Comparison of ENCODE assay signal across 8 mouse cellular contexts in genomic region chr10:77623639-77624400, GRCm38 (mm10). TPM values are rescaled to one million over a fixed set of nuclear protein-coding genes. Genes with fewer than 3 reads are reported as not detected.
DNase-seq lines count a peak whose midpoint lies in the region; ATAC-seq and TF ChIP-seq lines count a peak whose summit lies in the region.

No protein-coding gene starts in this region.

- no peak for TF ChIP-seq CTCF in lung, embryonic 14.5 days (IDR thresholded peaks at IDR 0.05; ENCODE audit: low read depth)
- no peak for TF ChIP-seq CTCF in embryonic fibroblast, embryonic 13.5 days (IDR thresholded peaks at IDR 0.05; ENCODE audit: borderline replicate concordance, insufficient read depth, low read length)
- no peak for TF ChIP-seq CTCF in small intestine, adult 2 months (IDR thresholded peaks at IDR 0.05; ENCODE audit: extremely low read depth, insufficient read length, insufficient replicate concordance, low read depth, low read length)

- peaks cover 8% of the 10 kb centered on the region; the same call in 1 of the 2 replicates for H3K4me1 ChIP-seq in lung, embryonic 14.5 days (ENCODE audit: insufficient read depth)
- peaks cover 24% of the 10 kb centered on the region for H3K4me1 ChIP-seq in embryonic fibroblast, embryonic 13.5 days (ENCODE audit: control insufficient read depth, insufficient read depth, low read length)
- H3K4me1 ChIP-seq in limb, embryonic 11.5 days (ENCODE audit: control insufficient read depth, insufficient read depth, low read length): no peaks in the 10 kb centered on the region; the same call in 1 of the 2 replicates
- peaks cover 17% of the 10 kb centered on the region; the same call in 1 of the 2 replicates for H3K4me1 ChIP-seq in small intestine, adult 2 months (ENCODE audit: control insufficient read depth, insufficient read depth, insufficient read length, low read length)

- ATAC-seq in lung, embryonic 14.5 days (ENCODE audit: insufficient read depth): no peak
- ATAC-seq in limb, embryonic 11.5 days (ENCODE audit: insufficient number of reproducible peaks, low FRiP score, low TSS enrichment, low read depth): no peak

- H3K4me2 ChIP-seq in lung, embryonic 14.5 days: peak overlapping the region; percentile 91
- peak overlapping the region; percentile 57; the same call in 1 of the 2 replicates for H3K4me2 ChIP-seq in limb, embryonic 11.5 days (ENCODE audit: low read depth, severe bottlenecking)

- intact Hi-C loops in gastrocnemius, postnatal 36 days (cut with DNase I): loop anchor here (2.0 kb wide), 1 partner anchor 39 kb away; no protein-coding TSS in a partner anchor

- H3K9ac ChIP-seq in lung, embryonic 14.5 days: 0 out of 2 replicates have a peak overlapping the region, but pooled peaks have one; percentile 97
- no peak overlapping the region for H3K9ac ChIP-seq in limb, embryonic 11.5 days (ENCODE audit: low read length)

- no peak for DNase-seq in lung, embryonic 14.5 days
- no peak for DNase-seq in lung, postnatal 36 days
- DNase-seq in limb, embryonic 11.5 days (ENCODE audit: low spot score): no peak
- no peak for DNase-seq in left cerebral cortex, adult 11 months (ENCODE audit: low spot score)
- DNase-seq in frontal cortex, postnatal 36 days (ENCODE audit: low spot score in 2 of 2): no peak
- DNase-seq in gastrocnemius, postnatal 36 days: no peak

- H3K27me3 ChIP-seq in lung, embryonic 14.5 days (ENCODE audit: insufficient read depth, low read length): no peaks in the 10 kb centered on the region
- H3K27me3 ChIP-seq in limb, embryonic 11.5 days (ENCODE audit: control insufficient read depth, insufficient read depth, low read length): no peaks in the 10 kb centered on the region
- no peaks in the 10 kb centered on the region for H3K27me3 ChIP-seq in small intestine, adult 2 months (ENCODE audit: control insufficient read depth, insufficient read depth, low read length)

- H3K9me3 ChIP-seq in lung, embryonic 14.5 days (ENCODE audit: low read depth, low read length): no peaks in the 10 kb centered on the region
- no peaks in the 10 kb centered on the region for H3K9me3 ChIP-seq in limb, embryonic 11.5 days (ENCODE audit: control insufficient read depth, low read length)

- 85% methylated on average over 10 of the region's 10 CpGs for WGBS in lung, embryonic 14.5 days
- 91% methylated on average over 10 of the region's 10 CpGs for WGBS in limb, embryonic 11.5 days
- 66% methylated on average over 10 of the region's 10 CpGs for WGBS in small intestine, adult 2 months

- TF ChIP-seq POLR2A in embryonic fibroblast, embryonic 13.5 days (IDR thresholded peaks at IDR 0.05; ENCODE audit: low read depth, low read length): no peak
- TF ChIP-seq POLR2A in small intestine, adult 2 months (IDR thresholded peaks at IDR 0.05; ENCODE audit: low read depth, low read length): no peak

- peak overlapping the region; percentile 99 for H3K4me3 ChIP-seq in lung, embryonic 14.5 days (ENCODE audit: low read depth, low read length)
- H3K4me3 ChIP-seq in embryonic fibroblast, embryonic 13.5 days (ENCODE audit: insufficient read depth, low read length): peak overlapping the region; percentile 99; the same call in 1 of the 2 replicates
- H3K4me3 ChIP-seq in limb, embryonic 11.5 days (ENCODE audit: low read depth, low read length): 0 out of 2 replicates have a peak overlapping the region, but pooled peaks have one; percentile 99
- no peak overlapping the region for H3K4me3 ChIP-seq in small intestine, adult 2 months (ENCODE audit: low read depth, low read length)

- no peak overlapping the region for H3K27ac ChIP-seq in lung, embryonic 14.5 days (ENCODE audit: low read depth)
- peak overlapping the region; percentile 81 for H3K27ac ChIP-seq in embryonic fibroblast, embryonic 13.5 days (ENCODE audit: insufficient read depth, low read length)
- H3K27ac ChIP-seq in limb, embryonic 11.5 days (replicated peaks; ENCODE audit: low read depth, low read length): no peak overlapping the region
- H3K27ac ChIP-seq in small intestine, adult 2 months (ENCODE audit: insufficient read depth, low read depth, low read length): peak overlapping the region; percentile 48

- peaks cover 12% of the 10 kb centered on the region; the same call in 1 of the 2 replicates for H3K36me3 ChIP-seq in lung, embryonic 14.5 days (ENCODE audit: insufficient read depth)
- H3K36me3 ChIP-seq in limb, embryonic 11.5 days (ENCODE audit: control insufficient read depth, insufficient read depth, low read length): no peaks in the 10 kb centered on the region; the same call in 1 of the 2 replicates
- H3K36me3 ChIP-seq in small intestine, adult 2 months (ENCODE audit: control insufficient read depth, insufficient read depth, low read length): no peaks in the 10 kb centered on the region

RNA-seq across cellular contexts. Expression of gene Ube2g2, which starts 1.7 kb away (rescaled TPM):
- polyA plus RNA-seq in lung, embryonic 14.5 days (2014; fragmentation: Nextera tagmentation; extraction: Ambion mirVana): 47.9 and 50.9 TPM in 2 replicates
- 62.1 and 63.8 TPM in 2 replicates for polyA plus RNA-seq in embryonic fibroblast, embryonic 13.5 days (2011; ENCODE audit: insufficient read length, low read depth, missing spikeins)
- polyA plus RNA-seq in limb, embryonic 11.5 days (2014; fragmentation: Nextera tagmentation; extraction: Ambion mirVana): 52.3 and 52.6 TPM in 2 replicates
- polyA plus RNA-seq in small intestine, adult 2 months (2012; rRNA removed): 16.5 and 20.9 TPM in 2 replicates
- 10 to 100 TPM; 80.7 to 86.5 TPM for total RNA-seq in gastrocnemius, postnatal 36 days (2021)

RNA-seq across cellular contexts. Expression of gene Gm49325, which starts 17.8 kb away (rescaled TPM):
- polyA plus RNA-seq in lung, embryonic 14.5 days (2014; fragmentation: Nextera tagmentation; extraction: Ambion mirVana): 3.0 and 3.5 TPM in 2 replicates
- polyA plus RNA-seq in embryonic fibroblast, embryonic 13.5 days (2011; ENCODE audit: insufficient read length, low read depth, missing spikeins): 31.7 and 53.4 TPM in 2 replicates
- polyA plus RNA-seq in limb, embryonic 11.5 days (2014; fragmentation: Nextera tagmentation; extraction: Ambion mirVana): 2.3 TPM in 1 of 2 replicates, not detected in the other
- polyA plus RNA-seq in small intestine, adult 2 months (2012; rRNA removed): not detected in 2 replicates
- total RNA-seq in gastrocnemius, postnatal 36 days (2021): 1 to 10 TPM; 7.5 to 8.6 TPM

RNA-seq across cellular contexts. Expression of gene Sumo3, which starts 17.9 kb away (rescaled TPM):
- 329 and 337 TPM in 2 replicates for polyA plus RNA-seq in lung, embryonic 14.5 days (2014; fragmentation: Nextera tagmentation; extraction: Ambion mirVana)
- 130 and 167 TPM in 2 replicates for polyA plus RNA-seq in embryonic fibroblast, embryonic 13.5 days (2011; ENCODE audit: insufficient read length, low read depth, missing spikeins)
- 340 and 351 TPM in 2 replicates for polyA plus RNA-seq in limb, embryonic 11.5 days (2014; fragmentation: Nextera tagmentation; extraction: Ambion mirVana)
- 129 and 254 TPM in 2 replicates for polyA plus RNA-seq in small intestine, adult 2 months (2012; rRNA removed)
- 10 to 100 TPM; 33.3 to 40.1 TPM for total RNA-seq in gastrocnemius, postnatal 36 days (2021)

RNA-seq across cellular contexts. Expression of gene Pttg1ip, which starts 42.3 kb away (rescaled TPM):
- 109 and 112 TPM in 2 replicates for polyA plus RNA-seq in lung, embryonic 14.5 days (2014; fragmentation: Nextera tagmentation; extraction: Ambion mirVana)
- 138 and 151 TPM in 2 replicates for polyA plus RNA-seq in embryonic fibroblast, embryonic 13.5 days (2011; ENCODE audit: insufficient read length, low read depth, missing spikeins)
- 75.5 and 84.6 TPM in 2 replicates for polyA plus RNA-seq in limb, embryonic 11.5 days (2014; fragmentation: Nextera tagmentation; extraction: Ambion mirVana)
- polyA plus RNA-seq in small intestine, adult 2 months (2012; rRNA removed): 82.9 and 176 TPM in 2 replicates
- total RNA-seq in gastrocnemius, postnatal 36 days (2021): 10 to 100 TPM; 26.6 to 30.1 TPM

Comparison
In these comparisons a context has a peak if more than half of its experiments do, and no peak if none do; other contexts are left out.
1. H3K27ac ChIP-seq: peak in embryonic fibroblast, embryonic 13.5 days (single experiment) and small intestine, adult 2 months (single experiment); none in lung, embryonic 14.5 days (single experiment) and limb, embryonic 11.5 days (single experiment).